Mouse (Mus musculus) gastrocnemius, postnatal 25 days (tissue): Measurements from ENCODE around the gene Ormdl3. TPM values are rescaled to one million over a fixed set of nuclear protein-coding genes. Genes with fewer than 3 reads are reported as not detected.

ENCODE experiments used
- DNase-seq: peaks from one replicate; pipeline ENCODE4 v3.0.0; 2022
- total RNA-seq, 2 experiments: library from RNA; stranded (reverse); gene quantifications; 1 replicate in 1 of 2; 2 replicates in 1 of 2; pipeline ENCODE4 v1.2.3; 2021

The Ormdl3 gene
- total RNA-seq, 2 experiments from 2014 or later, result 19.9 to 28.2 TPM

DNA sequence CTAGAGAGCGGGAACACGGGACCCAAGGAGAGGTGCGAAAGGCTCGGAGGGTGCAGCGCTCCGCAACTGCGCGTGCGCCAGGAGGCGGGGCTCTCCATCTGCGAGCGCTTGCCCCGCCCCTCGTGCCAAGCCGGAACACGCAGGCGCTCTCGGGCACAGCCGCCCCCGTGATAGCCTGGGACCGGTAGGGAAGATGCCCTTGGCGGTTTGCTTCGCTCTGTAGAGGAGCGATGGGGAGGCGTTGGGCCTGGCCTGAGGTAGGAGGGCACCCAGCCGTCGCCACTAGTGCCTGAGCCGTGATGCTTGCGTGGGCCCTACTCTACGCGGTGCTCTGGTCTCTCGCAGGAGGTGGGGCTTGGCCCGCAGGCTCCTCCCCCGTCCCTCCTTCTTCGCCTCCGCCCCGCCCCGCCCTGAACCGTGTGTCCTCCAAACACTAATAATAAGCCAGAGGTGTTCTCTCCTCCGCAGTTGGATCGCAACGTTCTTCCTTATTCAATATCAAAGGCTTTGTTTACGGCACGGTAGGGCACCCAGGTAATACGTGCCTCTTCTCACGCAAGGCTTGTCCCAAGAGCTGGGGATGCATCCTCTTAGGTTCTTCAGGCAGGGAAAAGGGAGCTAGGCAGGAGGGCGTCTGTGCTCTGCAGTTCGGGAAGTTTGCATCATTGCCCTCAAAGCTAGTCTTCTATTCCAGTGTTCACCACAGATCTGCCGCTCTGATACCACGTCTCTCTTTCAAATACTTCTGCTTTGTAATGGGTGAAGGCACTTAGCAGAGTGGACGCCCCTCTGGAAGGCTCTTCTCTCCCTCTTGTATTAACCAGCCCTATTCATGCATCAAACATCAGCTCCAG, 36.0 kb downstream of the Ormdl3 start, which contains the start of gene Zpbp2:
Zpbp2 (plus strand) TSS at position 123 of the 854 bp plus-strand sequence.
- DNase-seq, result peak; percentile 84

DNA sequence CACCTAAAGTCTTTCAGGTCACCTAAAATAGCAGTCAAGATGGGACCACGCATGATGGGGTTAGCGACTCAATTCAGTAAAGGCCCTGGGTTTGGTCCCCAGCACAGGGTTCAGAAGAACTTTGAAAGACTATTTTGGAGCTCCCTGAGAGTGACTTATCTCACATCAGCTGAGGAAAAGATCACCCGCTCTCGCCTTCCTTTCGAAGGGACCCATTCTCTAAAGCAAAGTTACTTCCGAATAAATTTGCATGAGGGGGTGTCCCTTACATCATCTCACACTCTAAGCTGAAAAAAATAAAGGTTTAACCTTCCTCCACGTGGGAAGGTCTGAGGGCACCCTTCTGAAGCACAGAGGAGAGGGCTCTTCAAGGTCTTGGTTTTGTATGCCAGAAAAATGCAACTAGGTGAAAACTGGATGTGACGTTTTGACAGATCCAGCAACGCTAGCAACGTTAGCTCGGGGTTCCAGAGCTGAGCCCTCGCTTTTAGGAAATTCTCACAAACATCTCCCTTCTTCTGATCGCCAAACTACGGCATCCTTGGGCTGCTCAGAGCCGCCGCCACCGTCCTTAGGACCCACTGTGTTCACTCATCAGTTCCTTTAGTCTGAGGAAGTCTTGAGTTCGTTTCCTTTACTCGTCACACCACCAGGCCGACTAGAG, 36.7 kb downstream of the Ormdl3 start:
- DNase-seq, result no peak

DNA sequence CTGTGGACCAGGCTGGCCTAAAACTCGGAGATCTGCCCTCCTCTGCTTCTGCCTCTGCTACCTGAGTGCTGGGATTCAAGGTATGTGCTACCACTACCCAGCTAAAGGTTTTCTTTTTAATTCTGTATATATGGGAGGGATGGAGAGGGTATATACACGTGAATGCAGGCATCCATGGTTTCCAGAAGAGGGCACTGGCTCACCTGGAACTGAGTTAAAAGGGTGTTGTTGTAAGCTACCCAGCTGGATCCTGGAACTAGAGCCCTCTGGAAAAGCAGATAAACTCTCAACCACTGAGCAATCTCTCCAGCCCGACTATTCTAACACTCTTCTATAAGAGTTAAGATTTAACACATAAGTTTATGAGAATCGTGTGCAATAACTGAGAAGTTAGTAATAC, 37.8 kb downstream of the Ormdl3 start:
- DNase-seq, result no peak

GRCm38 (mm10) chr11:98547308-98547693, 39.9 kb downstream of the Ormdl3 start:
- no peak for DNase-seq

DNA sequence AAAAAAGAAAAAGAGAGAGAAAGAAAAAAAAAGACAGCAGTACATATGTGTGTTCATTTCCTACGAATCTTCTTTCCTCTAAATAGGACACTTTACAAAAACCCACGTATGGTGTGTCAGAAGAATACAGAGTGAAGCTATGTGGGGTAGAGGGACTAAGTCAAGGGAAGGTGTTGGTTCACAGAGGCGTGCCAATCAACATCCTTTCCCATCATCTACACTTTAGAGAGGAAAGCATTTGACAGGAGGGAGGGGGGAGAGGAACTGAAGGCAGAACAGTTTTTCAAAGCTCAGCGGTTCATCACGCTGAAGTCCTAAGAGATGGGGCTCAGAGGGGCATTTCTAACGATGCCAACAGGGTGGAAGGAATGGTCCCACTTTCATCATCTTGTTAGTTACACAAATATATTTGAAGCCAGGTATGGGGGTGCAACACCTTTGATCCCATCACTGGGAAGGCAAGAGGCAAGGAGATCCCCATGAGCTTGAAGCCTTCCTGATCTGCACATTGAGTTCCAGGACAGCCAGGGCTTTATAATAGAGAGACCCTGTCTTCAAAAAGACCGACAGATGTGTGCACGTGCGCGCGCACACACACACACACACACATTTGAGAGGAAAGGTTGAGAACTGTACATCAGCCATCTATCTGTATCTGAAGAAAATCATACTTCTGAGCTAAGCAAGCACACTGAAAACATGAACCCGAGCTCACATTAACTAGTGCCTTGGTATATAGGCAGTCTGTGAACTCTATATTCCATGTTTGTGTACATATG, 40.5 kb downstream of the Ormdl3 start:
- no peak for DNase-seq

- peak; percentile 20 for DNase-seq
Observed at GRCm38 (mm10) chr11:98545711-98546231, 41.4 kb downstream of the Ormdl3 start, which contains the start of gene Ikzf3. Gene Ikzf3 (minus strand): TSS chr11:98546031.

DNA sequence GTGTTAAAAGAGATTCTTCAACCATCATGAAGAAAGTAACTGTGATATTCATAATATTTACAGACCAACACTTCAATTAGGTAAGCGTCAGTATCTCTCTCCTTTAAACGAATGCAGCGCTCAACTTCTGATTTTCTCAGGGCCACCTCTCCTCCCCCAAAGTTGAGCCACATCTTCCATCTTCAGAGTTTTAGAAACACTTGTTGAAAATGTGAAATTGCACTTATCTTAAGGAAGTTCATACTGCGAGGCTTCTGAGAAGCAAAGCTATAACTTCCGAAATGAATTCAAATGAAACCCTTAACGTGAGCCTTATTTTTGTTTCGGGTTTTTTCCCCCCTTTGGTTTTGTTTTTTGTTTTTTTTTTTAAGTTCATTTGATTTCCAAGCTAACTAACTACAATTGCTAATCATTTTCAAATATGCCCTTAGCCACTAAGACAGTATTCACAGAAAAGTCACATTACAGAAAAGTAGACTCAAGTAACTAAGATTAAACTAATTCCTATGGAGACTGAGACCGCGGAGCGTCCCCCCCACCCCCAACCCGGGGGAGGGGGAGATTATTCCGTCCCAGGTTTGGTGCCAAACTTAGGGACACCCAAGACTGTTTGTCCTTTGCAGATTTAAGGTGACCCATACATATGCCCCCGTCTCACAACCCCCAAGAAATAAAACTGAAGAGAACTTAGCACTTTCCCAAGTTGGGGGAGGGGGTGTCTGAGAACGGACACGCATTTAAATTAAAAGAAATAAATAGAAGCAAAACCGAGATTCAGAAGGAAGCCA, 42.1 kb downstream of the Ormdl3 start:
- DNase-seq, result no peak

GRCm38 (mm10) chr11:98543414-98543813, 43.8 kb downstream of the Ormdl3 start:
- no peak for DNase-seq

GRCm38 (mm10) chr11:98542553-98542952, 44.6 kb downstream of the Ormdl3 start:
- no peak for DNase-seq

GRCm38 (mm10) chr11:98540319-98540718, 46.8 kb downstream of the Ormdl3 start:
- DNase-seq, result no peak

GRCm38 (mm10) chr11:98537480-98538034, 49.6 kb downstream of the Ormdl3 start:
- no peak for DNase-seq

Other genes starting within 250 kb of the Ormdl3 start
- gene Ppp1r1b, start 239.0 kb downstream of the Ormdl3 start, total RNA-seq, result under 1 TPM in 1 of 2 experiments, not detected in 1; 0.35 TPM
- 10 to 100 TPM in 1 of 2 experiments, 1 to 10 TPM in 1; 9.6 to 11.8 TPM for gene Stard3, start 229.0 kb downstream of the Ormdl3 start, total RNA-seq
- 1,000 to 10,000 TPM; 2,256 to 3,626 TPM for gene Tcap, start 203.6 kb downstream of the Ormdl3 start, total RNA-seq
- gene Pnmt, start 200.9 kb downstream of the Ormdl3 start, total RNA-seq, result 1 to 10 TPM in 1 of 2 experiments, under 1 TPM in 1; 0.87 to 2.9 TPM
- 1 to 10 TPM; 1.9 to 2.1 TPM for gene Pgap3, start 186.9 kb downstream of the Ormdl3 start, total RNA-seq
- gene Erbb2, start 174.9 kb downstream of the Ormdl3 start, total RNA-seq, result 1 to 10 TPM; 2.0 to 2.3 TPM
- 10 to 100 TPM; 31.7 to 35.5 TPM for gene Mien1, start 148.4 kb downstream of the Ormdl3 start, total RNA-seq
- gene Grb7, start 141.0 kb downstream of the Ormdl3 start, total RNA-seq, result under 1 TPM in 1 of 2 experiments, not detected in 1; 0.16 TPM
- gene Ikzf3, start 41.3 kb downstream of the Ormdl3 start, total RNA-seq, result under 1 TPM in 1 of 2 experiments, not detected in 1; 0.15 TPM
- gene Zpbp2, start 36.3 kb downstream of the Ormdl3 start, total RNA-seq, result not detected
- not detected for gene Lrrc3c, start 10.9 kb upstream of the Ormdl3 start, total RNA-seq
- gene Gm12355, start 38.3 kb upstream of the Ormdl3 start, total RNA-seq, result 1 to 10 TPM; 3.1 to 6.4 TPM
- 1 to 10 TPM; 1.3 to 2.4 TPM for gene Gsdma3, start 39.0 kb upstream of the Ormdl3 start, total RNA-seq
- not detected for gene Gsdma2, start 59.4 kb upstream of the Ormdl3 start, total RNA-seq
- gene Gsdma, start 77.0 kb upstream of the Ormdl3 start, total RNA-seq, result under 1 TPM; 0.23 to 0.24 TPM
- 10 to 100 TPM; 86.2 to 91.5 TPM for gene Psmd3, start 95.2 kb upstream of the Ormdl3 start, total RNA-seq
- not detected for gene Csf3, start 113.9 kb upstream of the Ormdl3 start, total RNA-seq
- gene Med24, start 142.1 kb upstream of the Ormdl3 start, total RNA-seq, result 10 to 100 TPM; 42.7 to 46.9 TPM
- 10 to 100 TPM; 75.4 to 89.1 TPM for gene Thra, start 153.3 kb upstream of the Ormdl3 start, total RNA-seq
- 100 to 1,000 TPM in 1 of 2 experiments, 10 to 100 TPM in 1; 98.0 to 119 TPM for gene Nr1d1, start 188.0 kb upstream of the Ormdl3 start, total RNA-seq
- 10 to 100 TPM; 51.3 to 63.6 TPM for gene Msl1, start 208.1 kb upstream of the Ormdl3 start, total RNA-seq
- gene Casc3, start 217.5 kb upstream of the Ormdl3 start, total RNA-seq, result 10 to 100 TPM; 13.9 to 15.0 TPM
- under 1 TPM; 0.23 to 0.40 TPM for gene Rapgefl1, start 249.4 kb upstream of the Ormdl3 start, total RNA-seq